Mouse (Mus musculus): ENCODE measurements around the gene Atf1. TPM values are rescaled to one million over a fixed set of nuclear protein-coding genes. Genes with fewer than 3 reads are reported as not detected.

The Atf1 gene
- total and polyA plus RNA-seq, 3 experiments, result 41.8 to 854 (median 183) TPM

- peak; percentile 64 for TF ChIP-seq TBP (IDR thresholded peaks at IDR 0.05; ENCODE audit: low read depth, low read length)
- TF ChIP-seq TCF12 (IDR thresholded peaks at IDR 0.05; ENCODE audit: low read depth, low read length), result peak; percentile 0; the same call in 1 of the 2 replicates
- TF ChIP-seq MAZ (IDR thresholded peaks at IDR 0.05; ENCODE audit: low read depth, low read length), result 0 out of 2 replicates have a peak, but pooled peaks have one; percentile 20
- TF ChIP-seq MXI1 (IDR thresholded peaks at IDR 0.05; ENCODE audit: low read depth, low read length), result peak; percentile 58; the same call in 1 of the 2 replicates
Observed at GRCm38 (mm10) chr15:100228535-100229336, 1.1 kb downstream of the Atf1 start (continued).

- peak; percentile 48 for DNase-seq (ENCODE audit: low read depth, low spot score)
Observed at GRCm38 (mm10) chr15:100230655-100231054, 3.0 kb downstream of the Atf1 start.

DNA sequence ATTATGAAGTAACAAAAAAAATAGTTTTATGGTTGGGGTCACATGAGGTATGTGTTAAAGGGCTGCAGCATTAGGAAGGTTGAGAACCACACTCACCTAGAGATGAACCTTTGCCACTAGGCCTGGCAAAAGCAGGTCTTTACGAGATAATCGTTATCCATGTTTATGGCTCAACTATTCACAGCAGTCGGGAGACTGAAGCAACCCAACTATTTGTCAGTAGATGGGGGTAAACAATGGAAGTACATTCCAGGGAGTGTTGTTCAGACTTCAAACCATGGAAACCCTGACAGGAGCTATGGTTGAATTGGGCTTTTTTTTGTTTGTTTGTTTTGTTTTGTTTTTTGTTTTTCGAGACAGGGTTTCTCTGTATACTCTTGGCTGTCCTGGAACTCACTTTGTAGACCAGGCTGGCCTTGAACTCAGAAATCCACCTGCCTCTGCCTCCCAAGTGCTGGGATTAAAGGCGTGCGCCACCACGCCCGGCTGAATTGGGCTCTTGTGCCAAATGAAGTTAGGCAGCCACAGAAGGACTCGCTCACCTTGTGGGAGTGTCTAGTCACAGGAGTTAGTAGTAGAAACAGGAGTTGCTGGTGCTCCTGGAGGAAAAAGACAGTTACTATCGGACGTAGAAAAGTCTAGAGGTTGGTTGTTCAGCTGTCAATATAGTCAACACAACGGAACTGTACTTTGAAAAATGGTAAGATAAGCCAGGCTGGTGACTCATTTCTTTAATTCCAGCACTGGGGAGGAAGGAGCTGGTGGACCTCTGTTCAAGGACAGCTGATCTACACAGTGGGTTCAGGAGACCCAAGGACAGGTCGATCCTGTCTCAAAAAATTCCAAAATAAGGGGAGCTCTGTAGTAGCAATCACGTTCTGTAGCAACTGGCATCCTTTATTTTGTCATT, 4.3 kb downstream of the Atf1 start:
- H3K36me3 ChIP-seq (ENCODE audit: control insufficient read depth in 1 of 2, insufficient read depth in 2 of 2, low read length in 2 of 2), result peaks cover 34 to 64% of the 10 kb centered on the region in 2 experiments
- H3K9ac ChIP-seq (ENCODE audit: control insufficient read depth, low read depth, low read length, poor library complexity, severe bottlenecking), result no peak overlapping the region
- peaks cover 56% of the 10 kb centered on the region for H3K79me2 ChIP-seq (ENCODE audit: control insufficient read depth, insufficient read depth, low read length, poor library complexity)
- peaks cover 25 to 36% of the 10 kb centered on the region in 2 experiments for H3K4me1 ChIP-seq (ENCODE audit: control insufficient read depth in 1 of 2, insufficient read depth in 2 of 2, low read length in 2 of 2)
- H3K27me3 ChIP-seq (ENCODE audit: control insufficient read depth in 1 of 2, insufficient read depth in 2 of 2, low read length in 2 of 2), result no peaks in the 10 kb centered on the region
- H3K27ac ChIP-seq (ENCODE audit: control insufficient read depth, low read depth, low read length), result no peak overlapping the region
- DNase-seq (ENCODE audit: low read depth, low spot score), result peak; percentile 42
- H3K4me3 ChIP-seq (ENCODE audit: control insufficient read depth in 1 of 2, insufficient read depth in 1 of 2, low read depth in 2 of 2, low read length in 2 of 2), result no peak overlapping the region
- TF ChIP-seq GATA1 (IDR thresholded peaks at IDR 0.05; ENCODE audit: low read depth, low read length) (peak; percentile 30; the same call in 1 of the 2 replicates), ETS1 (IDR thresholded peaks at IDR 0.05; ENCODE audit: low read depth, low read length) (0 out of 2 replicates have a peak, but pooled peaks have one; percentile 16), JUND (IDR thresholded peaks at IDR 0.05; ENCODE audit: low read depth, low read length) (no peak)
- no peaks in the 10 kb centered on the region for H3K9me3 ChIP-seq (replicated peaks; ENCODE audit: insufficient read depth, low read length)

More at GRCm38 (mm10) chr15:100230655-100231054, 3.0 kb downstream of the Atf1 start:
- Histone ChIP-seq H3K36me3 (ENCODE audit: control insufficient read depth in 1 of 2, insufficient read depth in 2 of 2, low read length in 2 of 2) (peaks cover 24 to 66% of the 10 kb centered on the region in 2 experiments), H3K27me3 (ENCODE audit: control insufficient read depth in 1 of 2, insufficient read depth in 2 of 2, low read length in 2 of 2) (no peaks in the 10 kb centered on the region), H3K4me3 (ENCODE audit: control insufficient read depth in 1 of 2, insufficient read depth in 1 of 2, low read depth in 2 of 2, low read length in 2 of 2) (no peak overlapping the region), H3K79me2 (ENCODE audit: control insufficient read depth, insufficient read depth, low read length, poor library complexity) (peaks cover 56% of the 10 kb centered on the region), H3K9me3 (replicated peaks; ENCODE audit: insufficient read depth, low read length) (no peaks in the 10 kb centered on the region), H3K27ac (ENCODE audit: control insufficient read depth, low read depth, low read length) (no peak overlapping the region), H3K4me1 (ENCODE audit: control insufficient read depth in 1 of 2, insufficient read depth in 2 of 2, low read length in 2 of 2) (peaks cover 25 to 47% of the 10 kb centered on the region in 2 experiments), H3K9ac (ENCODE audit: control insufficient read depth, low read depth, low read length, poor library complexity, severe bottlenecking) (0 out of 2 replicates have a peak overlapping the region, but pooled peaks have one; percentile 4)
- TF ChIP-seq CTCF (IDR thresholded peaks at IDR 0.05 in 2 of 3, conservative IDR thresholded peaks at IDR 0.05 in 1 of 3; ENCODE audit: control insufficient read depth in 1 of 3, insufficient read depth in 1 of 3, low read depth in 2 of 3, low read length in 3 of 3, poor library complexity in 1 of 3, severe bottlenecking in 1 of 3), result peak in 2 of 3 experiments; percentile 17 to 26; a peak in 3 of 6 replicates
- no peak for TF ChIP-seq SMC3 (IDR thresholded peaks at IDR 0.05; ENCODE audit: low read depth, low read length)
- TF ChIP-seq TBP (IDR thresholded peaks at IDR 0.05; ENCODE audit: low read depth, low read length), result peak; percentile 67; the same call in 1 of the 2 replicates
- no peak for TF ChIP-seq TAL1 (IDR thresholded peaks at IDR 0.05; ENCODE audit: low read length)
- no peak for TF ChIP-seq UBTF (IDR thresholded peaks at IDR 0.05; ENCODE audit: borderline replicate concordance, insufficient read depth, low read depth, low read length)

Measured in MEL (cell line).